Mouse (Mus musculus) frontal cortex, adult 2 months (tissue): ENCODE measurements at regions not wholly inside any gene's neighbourhood (a gene's known extent, or its start where the extent isn't known, plus 50 kb on each side); places are given as distances from the start of the nearest gene placed in this dataset.

Experiments used
- DNase-seq, 2 experiments: peaks; one replicate each; pipeline ENCODE4 v3.0.0; 2022; ENCODE audit warnings: low spot score in 1 of 2; ENCODE audit errors: extremely low spot score in 1 of 2

GRCm38 (mm10) chr17:4390577-4390976 lies 603.6 kb upstream of the Arid1b start:
- no peak for DNase-seq

GRCm38 (mm10) chr17:4391210-4391609 lies 602.9 kb upstream of the Arid1b start:
- DNase-seq, result no peak

- no peak for DNase-seq
Observed at GRCm38 (mm10) chr17:4396119-4396518, 598.0 kb upstream of the Arid1b start.

- DNase-seq, result peak in 1 of 2 experiments; percentile 20
Observed at GRCm38 (mm10) chr17:4417686-4418085, 576.4 kb upstream of the Arid1b start.

GRCm38 (mm10) chr17:4424451-4425168 lies 569.5 kb upstream of the Arid1b start:
- DNase-seq, result no peak

- no peak for DNase-seq
Observed at GRCm38 (mm10) chr17:4425342-4425741, 568.8 kb upstream of the Arid1b start.

GRCm38 (mm10) chr17:4429036-4429435 lies 565.1 kb upstream of the Arid1b start:
- DNase-seq, result no peak

- DNase-seq, result no peak
Observed at GRCm38 (mm10) chr17:4445606-4446005, 548.5 kb upstream of the Arid1b start.

GRCm38 (mm10) chr17:4457491-4457890 lies 536.6 kb upstream of the Arid1b start:
- no peak for DNase-seq

- DNase-seq, result no peak
Observed at GRCm38 (mm10) chr17:4461541-4461940, 532.6 kb upstream of the Arid1b start.

- DNase-seq, result peak in 1 of 2 experiments; percentile 31
Observed at GRCm38 (mm10) chr17:4464286-4464880, 529.7 kb upstream of the Arid1b start.

- peak in 1 of 2 experiments; percentile 38 for DNase-seq
Observed at GRCm38 (mm10) chr17:4465741-4466140, 528.4 kb upstream of the Arid1b start.

- DNase-seq, result no peak
Observed at GRCm38 (mm10) chr17:4472412-4472811, 521.7 kb upstream of the Arid1b start.

- no peak for DNase-seq
Observed at GRCm38 (mm10) chr17:4474350-4474749, 519.8 kb upstream of the Arid1b start.

- DNase-seq, result no peak
Observed at GRCm38 (mm10) chr17:4475665-4476064, 518.5 kb upstream of the Arid1b start.

GRCm38 (mm10) chr17:4494392-4494791 lies 499.7 kb upstream of the Arid1b start:
- DNase-seq, result no peak

- DNase-seq, result no peak
Observed at GRCm38 (mm10) chr17:4500504-4500903, 493.6 kb upstream of the Arid1b start.

GRCm38 (mm10) chr17:4501029-4501428 lies 493.1 kb upstream of the Arid1b start:
- no peak for DNase-seq

- DNase-seq, result peak in 1 of 2 experiments; percentile 50
Observed at GRCm38 (mm10) chr17:4504951-4505350, 489.2 kb upstream of the Arid1b start.

GRCm38 (mm10) chr17:4509506-4509905 lies 484.6 kb upstream of the Arid1b start:
- no peak for DNase-seq

GRCm38 (mm10) chr17:4516141-4516540 lies 478.0 kb upstream of the Arid1b start:
- DNase-seq, result peak; percentile 52 to 81

- DNase-seq, result peak; percentile 38 to 55
Observed at GRCm38 (mm10) chr17:4516846-4517245, 477.3 kb upstream of the Arid1b start.
